Mouse (Mus musculus) left cerebral cortex, postnatal 4 days (tissue): ENCODE measurements at regions not wholly inside any gene's neighbourhood (a gene's known extent, or its start where the extent isn't known, plus 50 kb on each side); places are given as distances from the start of the nearest gene placed in this dataset.

Experiments
- DNase-seq: peaks from one replicate; pipeline ENCODE4 v3.0.0-alpha.2; 2022
- intact Hi-C: fragments of 180-260 bp; cut with DNase I; formaldehyde crosslinking; loops from one replicate; pipeline ENCODE4 v1.15.1; 2025

DNA sequence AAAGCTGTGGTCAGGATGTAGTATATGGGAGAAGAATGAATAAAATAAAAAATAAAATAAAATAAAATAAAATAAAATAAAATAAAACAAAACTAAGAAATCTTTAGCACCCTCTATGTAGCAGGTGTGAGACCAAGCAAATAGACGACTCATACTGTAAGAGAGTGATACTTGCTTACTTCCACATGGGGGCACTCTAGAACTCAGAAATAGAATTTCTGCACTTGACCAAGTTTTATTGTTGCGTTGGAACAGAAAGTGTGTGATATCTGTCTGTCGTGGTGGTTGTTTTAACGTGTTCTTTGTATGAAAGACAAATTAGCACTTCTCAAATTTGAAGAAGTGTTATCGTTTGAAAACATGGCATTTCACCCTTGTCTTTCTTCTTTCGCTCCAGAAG, 125.4 kb downstream of the Dthd1 start:
- intact Hi-C loops = loop anchor here (5.0 kb wide), 1 partner anchor 713 kb away; no protein-coding TSS in a partner anchor
- DNase-seq = no peak
